Mouse (Mus musculus) liver, embryonic 12.5 days (tissue): ENCODE results near the gene Adig. TPM values are rescaled to one million over a fixed set of nuclear protein-coding genes. Genes with fewer than 3 reads are reported as not detected.

Source experiments
- ATAC-seq: fragments of 200-750 bp; cut with Nextera tagmentation; 2 replicates; pipeline ENCODE4 v1.8.0; 2017; ENCODE audit warnings: moderate number of reproducible peaks, mild to moderate bottlenecking, moderate library complexity
- H3K27ac ChIP-seq: fragments of 300-500 bp; sonication (generic); 2 replicates; pipeline ENCODE4 v1.5.1; 2016; ENCODE audit warnings: mild to moderate bottlenecking
- H3K27me3 ChIP-seq: fragments of 300-500 bp; sonication (generic); replicated peaks from 2 replicates; pipeline ENCODE4 v1.6.1; 2016; ENCODE audit warnings: mild to moderate bottlenecking, moderate library complexity
- H3K36me3 ChIP-seq: fragments of 300-500 bp; sonication (generic); 2 replicates; pipeline ENCODE4 v1.6.1; 2016; ENCODE audit warnings: mild to moderate bottlenecking, moderate library complexity
- H3K4me1 ChIP-seq: fragments of 300-500 bp; sonication (generic); 2 replicates; pipeline ENCODE4 v1.6.1; 2016
- H3K4me2 ChIP-seq: fragments of 300-500 bp; sonication (generic); 2 replicates; pipeline ENCODE4 v1.6.1; 2016; ENCODE audit warnings: mild to moderate bottlenecking, moderate library complexity
- H3K4me3 ChIP-seq: fragments of 300-500 bp; sonication (generic); 2 replicates; pipeline ENCODE4 v1.5.1; 2016; ENCODE audit warnings: mild to moderate bottlenecking, moderate library complexity
- H3K9ac ChIP-seq: fragments of 300-500 bp; sonication (generic); 2 replicates; pipeline ENCODE4 v1.6.1; 2016; ENCODE audit warnings: mild to moderate bottlenecking, moderate library complexity
- H3K9me3 ChIP-seq: fragments of 300-500 bp; sonication (generic); replicated peaks from 2 replicates; pipeline ENCODE4 v1.6.1; 2016; ENCODE audit warnings: mild to moderate bottlenecking, moderate library complexity
- WGBS: fragments of 180-500 bp; shearing (Covaris S2); methylation state at CpG from one replicate; pipeline ENCODE4 v1.1.7; 2016; ENCODE audit not compliant: insufficient replicate concordance; 5-methylcytosine and 5-hydroxymethylcytosine counted together
- polyA plus RNA-seq: library from polyadenylated mRNA; unstranded; fragments of >200 nt; fragmentation: Nextera tagmentation; extraction: Ambion mirVana; gene quantifications from 2 replicates; pipeline ENCODE4 v1.2.1, GENCODE M21; 2016

Gene Adig
- polyA plus RNA-seq, 1 experiment from 2014 or later: not detected

DNA sequence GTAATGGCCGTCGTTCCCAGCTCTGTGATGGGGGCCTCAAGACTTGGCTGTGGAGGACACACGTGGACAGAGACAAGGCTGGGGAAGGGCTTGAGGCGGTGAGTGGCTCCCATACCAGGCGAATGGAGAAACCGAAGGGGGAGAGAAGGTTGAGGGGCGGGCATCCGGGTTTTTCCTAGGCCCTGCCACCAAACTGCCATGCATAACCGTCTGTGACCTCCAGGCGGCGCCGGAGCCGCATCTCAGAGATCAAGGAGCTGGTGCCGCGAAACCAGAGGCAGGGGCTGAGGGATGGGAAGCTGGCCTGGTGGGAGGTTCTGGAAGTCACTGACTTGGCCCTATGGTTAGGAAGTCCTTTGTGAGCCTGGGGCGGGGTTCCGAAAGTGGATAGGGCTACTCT lies 44.3 kb downstream of the Adig start:
- H3K36me3 ChIP-seq: no peaks in the 10 kb centered on the region
- no peak for ATAC-seq
- H3K27ac ChIP-seq: no peak overlapping the region
- no peaks in the 10 kb centered on the region for H3K9me3 ChIP-seq
- 6% methylated on average over 17 of the region's 17 CpGs for WGBS
- H3K4me3 ChIP-seq: no peak overlapping the region
- H3K27me3 ChIP-seq: peaks cover 49% of the 10 kb centered on the region
- no peak overlapping the region for H3K9ac ChIP-seq
- peak overlapping the region; percentile 18; the same call in 1 of the 2 replicates for H3K4me2 ChIP-seq
- H3K4me1 ChIP-seq: no peaks in the 10 kb centered on the region

DNA sequence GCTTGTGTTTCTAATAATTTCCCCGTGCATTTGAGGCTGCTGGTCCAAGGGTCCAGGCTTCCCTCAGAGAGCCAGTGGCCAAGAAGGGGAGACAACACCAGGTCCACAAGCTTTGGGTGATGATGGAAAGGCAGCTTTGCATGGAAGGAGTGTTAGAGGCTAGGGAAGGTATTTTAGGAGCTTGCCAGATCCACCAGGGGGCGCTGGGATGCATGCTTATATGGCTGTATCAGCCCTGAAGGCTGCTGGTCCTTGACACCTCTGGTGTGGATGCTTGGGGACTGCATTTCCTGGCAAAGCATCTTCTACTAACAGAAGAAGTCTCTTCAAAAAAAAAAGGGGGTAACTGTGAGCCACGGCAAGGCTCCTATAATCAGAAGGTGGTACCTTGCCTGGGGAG lies 47.7 kb downstream of the Adig start:
- H3K27me3 ChIP-seq: peaks cover 65% of the 10 kb centered on the region
- no peak for ATAC-seq
- H3K4me3 ChIP-seq: no peak overlapping the region
- no peaks in the 10 kb centered on the region for H3K4me1 ChIP-seq
- no peaks in the 10 kb centered on the region for H3K9me3 ChIP-seq
- WGBS: 2% methylated on average over 3 of the region's 3 CpGs
- no peaks in the 10 kb centered on the region for H3K36me3 ChIP-seq
- H3K4me2 ChIP-seq: no peak overlapping the region
- no peak overlapping the region for H3K27ac ChIP-seq
- no peak overlapping the region for H3K9ac ChIP-seq

DNA sequence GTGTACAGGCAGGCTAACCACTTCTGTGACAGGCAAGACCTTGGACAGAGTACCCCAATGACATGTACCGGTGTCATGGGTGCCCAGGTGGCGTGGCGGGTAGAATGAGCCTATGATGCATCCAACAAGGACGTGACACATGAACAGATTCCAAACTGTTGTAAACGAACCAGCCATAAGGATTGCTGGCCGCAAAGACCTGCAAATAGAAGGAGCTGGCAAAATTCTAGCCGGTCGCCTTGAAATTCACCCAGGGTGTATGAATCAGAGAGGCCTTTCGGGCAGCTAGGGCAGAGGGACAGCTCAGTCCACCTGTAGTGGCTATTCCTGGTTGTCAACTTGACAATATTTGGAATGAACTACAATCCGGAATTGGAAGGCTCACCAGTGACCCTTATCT lies 52.0 kb downstream of the Adig start:
- H3K36me3 ChIP-seq: no peaks in the 10 kb centered on the region
- peaks cover 3% of the 10 kb centered on the region; the same call in 1 of the 2 replicates for H3K9me3 ChIP-seq
- H3K4me2 ChIP-seq: no peak overlapping the region
- no peak overlapping the region for H3K9ac ChIP-seq
- H3K27ac ChIP-seq: no peak overlapping the region
- peaks cover 71% of the 10 kb centered on the region for H3K27me3 ChIP-seq
- no peak for ATAC-seq
- peaks cover 13% of the 10 kb centered on the region for H3K4me1 ChIP-seq
- no peak overlapping the region for H3K4me3 ChIP-seq
- 21% methylated on average over 10 of the region's 10 CpGs for WGBS

DNA sequence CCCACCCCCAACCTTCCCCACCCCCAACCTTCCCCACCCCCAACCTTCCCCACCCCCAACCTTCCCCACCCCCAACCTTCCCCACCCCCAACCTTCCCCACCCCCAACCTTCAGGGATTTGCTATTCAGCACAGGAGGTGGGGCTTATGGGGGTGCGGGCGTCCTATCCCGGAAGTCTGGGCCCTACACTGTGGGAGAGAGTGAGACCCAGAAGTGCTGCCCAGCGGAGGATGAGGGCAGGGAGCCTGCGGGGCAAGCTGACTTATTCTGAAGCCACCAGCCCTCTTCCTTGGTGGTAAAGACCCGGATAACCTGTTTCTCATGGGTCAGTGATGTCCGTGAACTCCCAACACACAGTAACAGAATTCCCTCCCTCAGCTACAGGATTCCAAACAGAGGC lies 52.8 kb downstream of the Adig start:
- no peak overlapping the region for H3K27ac ChIP-seq
- H3K36me3 ChIP-seq: no peaks in the 10 kb centered on the region
- WGBS: 4% methylated on average over 7 of the region's 7 CpGs
- no peak overlapping the region for H3K9ac ChIP-seq
- H3K4me3 ChIP-seq: no peak overlapping the region
- no peak for ATAC-seq
- peaks cover 3% of the 10 kb centered on the region; the same call in 1 of the 2 replicates for H3K9me3 ChIP-seq
- peaks cover 13% of the 10 kb centered on the region for H3K4me1 ChIP-seq
- H3K4me2 ChIP-seq: peak overlapping the region; percentile 54
- peaks cover 64% of the 10 kb centered on the region for H3K27me3 ChIP-seq

DNA sequence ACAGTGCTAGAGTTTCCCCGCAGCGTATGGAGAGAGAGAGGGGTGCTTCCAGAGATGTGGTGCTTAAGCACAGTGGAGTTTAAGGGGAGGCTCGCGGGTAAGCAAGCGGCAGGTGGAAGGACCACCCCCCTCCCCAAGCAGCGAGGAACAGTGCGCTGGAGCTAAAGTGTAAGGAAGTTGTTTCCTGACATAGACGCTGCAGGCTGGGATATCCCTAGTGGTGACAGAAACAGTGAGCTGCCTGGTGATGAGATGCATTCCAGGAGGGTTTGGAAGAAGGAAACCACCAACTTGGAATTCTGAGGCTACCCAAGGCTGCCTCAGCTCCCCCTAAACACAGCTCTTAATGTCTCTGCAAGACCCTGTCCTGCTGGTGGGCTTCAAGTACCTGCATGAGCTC lies 53.4 kb downstream of the Adig start:
- Histone ChIP-seq H3K27ac (no peak overlapping the region), H3K4me1 (peaks cover 13% of the 10 kb centered on the region), H3K27me3 (peaks cover 60% of the 10 kb centered on the region), H3K9ac (no peak overlapping the region), H3K4me2 (peak overlapping the region; percentile 54), H3K9me3 (peaks cover 3% of the 10 kb centered on the region; the same call in 1 of the 2 replicates), H3K36me3 (no peaks in the 10 kb centered on the region), H3K4me3 (peak overlapping the region; percentile 32)
- WGBS: 6% methylated on average over 8 of the region's 8 CpGs
- ATAC-seq: no peak

DNA sequence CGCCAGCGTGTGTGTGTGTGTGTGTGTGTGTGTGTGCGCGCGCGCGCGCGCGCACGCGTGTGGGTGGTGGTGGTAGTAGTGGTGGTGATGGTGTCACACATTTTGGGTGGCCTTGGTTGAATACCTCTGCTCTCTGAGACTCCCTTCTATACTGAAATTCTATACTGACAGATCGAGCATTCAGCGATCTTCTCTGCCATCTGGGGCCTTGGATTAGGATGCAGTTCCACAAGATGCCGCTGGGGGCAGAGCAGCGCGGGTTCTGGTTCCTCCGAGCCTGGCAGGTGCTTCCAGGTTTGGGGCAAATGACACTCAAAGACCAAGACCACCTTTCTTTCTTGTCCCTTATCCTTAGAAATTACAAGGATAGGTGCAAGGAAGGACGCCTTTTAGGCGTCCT lies 53.8 kb downstream of the Adig start:
- Histone ChIP-seq H3K27me3 (peaks cover 60% of the 10 kb centered on the region), H3K36me3 (no peaks in the 10 kb centered on the region), H3K9me3 (peaks cover 3% of the 10 kb centered on the region; the same call in 1 of the 2 replicates), H3K27ac (no peak overlapping the region), H3K4me3 (peak overlapping the region; percentile 32), H3K4me1 (peaks cover 13% of the 10 kb centered on the region), H3K4me2 (peak overlapping the region; percentile 54), H3K9ac (no peak overlapping the region)
- whole genome bisulfite sequencing: 1% methylated on average over 20 of the region's 20 CpGs
- 0 out of 2 replicates have a peak, but pooled peaks have one; percentile 16 for ATAC-seq

DNA sequence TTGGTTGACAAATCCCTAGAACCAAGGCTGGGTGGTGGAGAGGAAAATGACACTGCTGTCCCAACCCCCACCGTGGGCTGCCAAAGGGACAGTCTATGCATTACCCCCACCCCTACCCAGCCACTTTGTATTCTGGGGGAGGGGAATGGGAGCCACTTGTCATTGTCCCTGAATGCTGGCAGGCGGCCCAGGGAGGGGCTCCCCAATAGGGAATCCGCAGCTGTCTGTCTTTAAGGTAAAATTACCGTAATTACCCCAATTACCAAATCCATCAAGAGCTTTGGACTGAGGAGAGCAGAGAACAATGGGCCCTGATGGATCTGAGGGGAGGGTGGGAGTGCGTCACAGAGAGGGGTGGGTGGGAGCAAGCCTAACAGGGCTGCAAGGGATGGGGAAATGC lies 54.3 kb downstream of the Adig start:
- Histone ChIP-seq H3K36me3 (no peaks in the 10 kb centered on the region), H3K27ac (no peak overlapping the region), H3K4me2 (no peak overlapping the region), H3K9ac (no peak overlapping the region), H3K4me3 (no peak overlapping the region), H3K9me3 (peaks cover 3% of the 10 kb centered on the region; the same call in 1 of the 2 replicates), H3K4me1 (peaks cover 13% of the 10 kb centered on the region), H3K27me3 (peaks cover 57% of the 10 kb centered on the region)
- ATAC-seq: no peak
- WGBS: 12% methylated on average over 4 of the region's 5 CpGs

Other genes starting within 250 kb of the Adig start
- gene Bpi, start 244.5 kb upstream of the Adig start, polyA plus RNA-seq: not detected in 2 replicates
- gene Lbp, start 196.1 kb upstream of the Adig start, polyA plus RNA-seq: 12.9 and 14.4 TPM in 2 replicates
- gene Snhg11, start 127.0 kb upstream of the Adig start, polyA plus RNA-seq: 2.2 and 2.4 TPM in 2 replicates
- gene Ralgapb, start 92.8 kb upstream of the Adig start, polyA plus RNA-seq: 10.5 TPM in 2 replicates
- not detected in 2 replicates for gene Arhgap40, start 10.2 kb downstream of the Adig start, polyA plus RNA-seq
- gene Slc32a1, start 108.2 kb downstream of the Adig start, polyA plus RNA-seq: not detected in 2 replicates
- gene Actr5, start 122.3 kb downstream of the Adig start, polyA plus RNA-seq: 12.5 and 13.3 TPM in 2 replicates
- gene Ppp1r16b, start 162.8 kb downstream of the Adig start, polyA plus RNA-seq: 1.9 and 2.0 TPM in 2 replicates